Mouse (Mus musculus) forebrain, embryonic 11.5 days (tissue): ENCODE data around the gene Pla2g1b. TPM values are rescaled to one million over a fixed set of nuclear protein-coding genes. Genes with fewer than 3 reads are reported as not detected.

Experiments
- ATAC-seq: fragments of 200-750 bp; cut with Nextera tagmentation; replicated peaks from 2 replicates; pipeline ENCODE4 v1.8.0; 2017; ENCODE audit warnings: moderate TSS enrichment; ENCODE audit not compliant: low FRiP score
- DNase-seq: peaks from one replicate; pipeline ENCODE4 v3.0.0-alpha.2; 2017; ENCODE audit warnings: low spot score
- H3K27ac ChIP-seq: fragments of 300-500 bp; sonication (generic); 2 replicates; pipeline ENCODE4 v1.5.1; 2014; ENCODE audit warnings: low read depth, low read length
- H3K27me3 ChIP-seq: fragments of 300-500 bp; sonication (generic); 2 replicates; pipeline ENCODE4 v1.6.1; 2014; ENCODE audit warnings: mild to moderate bottlenecking, low read length, mixed read lengths; ENCODE audit not compliant: control insufficient read depth, insufficient read depth
- H3K36me3 ChIP-seq: fragments of 300-500 bp; sonication (generic); 2 replicates; pipeline ENCODE4 v1.6.1; 2014; ENCODE audit warnings: mild to moderate bottlenecking, low read length, moderate library complexity, mixed read lengths; ENCODE audit not compliant: control insufficient read depth, insufficient read depth
- H3K4me1 ChIP-seq: fragments of 300-500 bp; sonication (generic); replicated peaks from 2 replicates; pipeline ENCODE4 v1.6.1; 2014; ENCODE audit warnings: low read length, mixed read lengths; ENCODE audit not compliant: control insufficient read depth, insufficient read depth
- H3K4me2 ChIP-seq: fragments of 300-500 bp; sonication (generic); 2 replicates; pipeline ENCODE4 v1.6.1; 2014; ENCODE audit warnings: low read depth, mild to moderate bottlenecking, low read length, moderate library complexity, mixed read lengths; ENCODE audit not compliant: severe bottlenecking
- H3K4me3 ChIP-seq: fragments of 300-500 bp; sonication (generic); 2 replicates; pipeline ENCODE4 v1.5.1; 2014; ENCODE audit warnings: low read depth, low read length
- H3K9ac ChIP-seq: fragments of 300-500 bp; sonication (generic); 2 replicates; pipeline ENCODE4 v1.6.1; 2014; ENCODE audit warnings: low read length
- H3K9me3 ChIP-seq: fragments of 300-500 bp; sonication (generic); 2 replicates; pipeline ENCODE4 v1.6.1; 2016; ENCODE audit warnings: low read length, mixed read lengths; ENCODE audit not compliant: control insufficient read depth
- WGBS: fragments of 180-500 bp; shearing (Covaris S2); extraction: QIAGEN DNeasy Blood & Tissue Kit; methylation state at CpG from one replicate; pipeline ENCODE4 v1.1.7; 2014; 5-methylcytosine and 5-hydroxymethylcytosine counted together
- polyA plus RNA-seq: library from polyadenylated mRNA; unstranded; fragments of >200 nt; fragmentation: Nextera tagmentation; extraction: Ambion mirVana; gene quantifications from 2 replicates; pipeline ENCODE4 v1.2.1, GENCODE M21; 2014

The Pla2g1b gene
- polyA plus RNA-seq, 1 experiment from 2014 or later = not detected

DNA sequence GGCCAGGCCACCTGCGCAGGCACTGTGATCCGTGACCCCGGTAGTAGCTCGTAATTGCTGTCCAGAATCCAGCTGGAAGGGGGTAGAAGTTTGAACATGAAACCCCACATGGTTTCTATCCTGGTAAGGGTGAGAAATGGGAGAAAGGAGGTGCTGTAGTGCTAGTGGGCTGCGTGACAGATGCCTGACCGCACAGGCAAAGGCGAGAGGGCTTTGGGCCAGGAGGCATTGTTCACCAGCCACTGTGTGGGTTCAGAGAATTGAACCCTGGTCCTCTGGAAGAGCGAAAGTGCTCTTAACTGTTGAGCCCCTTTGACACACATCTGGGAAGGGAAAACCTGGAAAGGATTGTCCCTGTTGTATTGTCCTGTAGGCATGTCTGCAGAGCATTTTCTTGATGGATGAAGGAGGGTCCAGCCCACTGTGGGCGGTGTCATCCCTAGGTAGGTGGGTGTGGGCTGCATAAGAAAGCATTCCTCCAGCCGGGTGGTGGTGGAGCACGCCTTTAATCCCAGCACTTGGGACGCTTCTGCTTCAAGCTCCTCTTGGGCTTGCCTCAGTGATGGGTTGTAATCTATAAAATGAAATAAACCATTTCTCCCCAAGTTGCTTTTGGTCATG is 10.2 kb downstream of the Pla2g1b start:
- Histone ChIP-seq H3K36me3 (no peaks in the 10 kb centered on the region), H3K4me1 (0 out of 2 replicates have a peak, but pooled peaks cover 4% of the 10 kb centered on the region), H3K27ac (no peak overlapping the region; the same call in 1 of the 2 replicates), H3K27me3 (peaks cover 11% of the 10 kb centered on the region; the same call in 1 of the 2 replicates), H3K9ac (peak overlapping the region; percentile 0; the same call in 1 of the 2 replicates), H3K9me3 (no peaks in the 10 kb centered on the region), H3K4me3 (peak overlapping the region; percentile 19; the same call in 1 of the 2 replicates), H3K4me2 (peak overlapping the region; percentile 44)
- ATAC-seq (0 out of 2 replicates have a peak, but pooled peaks have one; percentile 18), DNase-seq (peak; percentile 50)
- 33% methylated on average over 12 of the region's 12 CpGs for WGBS

DNA sequence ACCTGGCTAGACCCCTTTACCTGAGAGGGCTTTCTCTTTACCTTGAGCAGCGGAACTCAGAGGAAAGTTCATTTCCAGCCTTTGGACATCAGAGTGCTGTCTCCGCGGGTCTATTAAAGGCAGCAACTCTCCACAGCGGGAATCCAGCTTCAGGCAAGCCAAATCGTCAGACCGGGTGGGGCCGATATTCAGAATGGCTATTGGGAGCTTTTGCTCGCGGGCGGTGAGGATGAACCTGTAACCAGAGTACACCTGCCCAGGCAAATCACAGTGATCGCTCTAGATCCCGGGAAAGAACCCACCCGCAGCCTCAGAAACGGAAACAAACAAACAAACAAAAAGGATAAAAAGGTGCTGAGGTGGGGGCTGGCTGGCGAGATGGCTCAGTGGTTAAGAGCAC is 13.5 kb downstream of the Pla2g1b start:
- Histone ChIP-seq H3K9ac (no peak overlapping the region), H3K27me3 (peaks cover 23% of the 10 kb centered on the region), H3K4me3 (no peak overlapping the region), H3K4me2 (no peak overlapping the region), H3K27ac (no peak overlapping the region), H3K36me3 (no peaks in the 10 kb centered on the region), H3K9me3 (no peaks in the 10 kb centered on the region), H3K4me1 (peaks cover 10% of the 10 kb centered on the region; the same call in 1 of the 2 replicates)
- DNase-seq = no peak
- WGBS = 32% methylated on average over 15 of the region's 15 CpGs
- ATAC-seq = no peak

DNA sequence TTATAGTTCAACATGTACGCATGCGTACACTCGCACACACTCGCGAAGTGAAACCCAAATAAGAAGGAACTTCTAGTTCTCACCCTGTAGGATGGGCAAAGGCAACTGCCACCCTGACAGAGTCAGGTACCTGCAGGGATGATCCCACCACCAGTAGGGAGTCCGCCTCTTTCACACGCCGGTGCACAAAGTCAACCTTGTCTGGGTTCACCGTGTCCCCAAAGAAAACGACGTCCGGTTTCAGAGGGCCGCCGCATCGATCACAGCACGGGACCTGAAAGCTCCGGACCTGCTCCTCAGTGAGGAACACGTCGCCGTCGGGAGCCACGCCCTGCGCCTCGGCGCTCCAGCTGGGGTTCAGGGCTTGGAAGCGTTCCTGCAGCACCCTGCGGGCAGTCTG is 14.0 kb downstream of the Pla2g1b start:
- Histone ChIP-seq H3K9me3 (no peaks in the 10 kb centered on the region), H3K4me1 (peaks cover 10% of the 10 kb centered on the region; the same call in 1 of the 2 replicates), H3K4me2 (peak overlapping the region; percentile 34; the same call in 1 of the 2 replicates), H3K27me3 (peaks cover 23% of the 10 kb centered on the region), H3K4me3 (no peak overlapping the region), H3K9ac (peak overlapping the region; percentile 4; the same call in 1 of the 2 replicates), H3K36me3 (no peaks in the 10 kb centered on the region), H3K27ac (no peak overlapping the region)
- DNase-seq = no peak
- ATAC-seq = no peak
- WGBS = 13% methylated on average over 27 of the region's 27 CpGs

DNA sequence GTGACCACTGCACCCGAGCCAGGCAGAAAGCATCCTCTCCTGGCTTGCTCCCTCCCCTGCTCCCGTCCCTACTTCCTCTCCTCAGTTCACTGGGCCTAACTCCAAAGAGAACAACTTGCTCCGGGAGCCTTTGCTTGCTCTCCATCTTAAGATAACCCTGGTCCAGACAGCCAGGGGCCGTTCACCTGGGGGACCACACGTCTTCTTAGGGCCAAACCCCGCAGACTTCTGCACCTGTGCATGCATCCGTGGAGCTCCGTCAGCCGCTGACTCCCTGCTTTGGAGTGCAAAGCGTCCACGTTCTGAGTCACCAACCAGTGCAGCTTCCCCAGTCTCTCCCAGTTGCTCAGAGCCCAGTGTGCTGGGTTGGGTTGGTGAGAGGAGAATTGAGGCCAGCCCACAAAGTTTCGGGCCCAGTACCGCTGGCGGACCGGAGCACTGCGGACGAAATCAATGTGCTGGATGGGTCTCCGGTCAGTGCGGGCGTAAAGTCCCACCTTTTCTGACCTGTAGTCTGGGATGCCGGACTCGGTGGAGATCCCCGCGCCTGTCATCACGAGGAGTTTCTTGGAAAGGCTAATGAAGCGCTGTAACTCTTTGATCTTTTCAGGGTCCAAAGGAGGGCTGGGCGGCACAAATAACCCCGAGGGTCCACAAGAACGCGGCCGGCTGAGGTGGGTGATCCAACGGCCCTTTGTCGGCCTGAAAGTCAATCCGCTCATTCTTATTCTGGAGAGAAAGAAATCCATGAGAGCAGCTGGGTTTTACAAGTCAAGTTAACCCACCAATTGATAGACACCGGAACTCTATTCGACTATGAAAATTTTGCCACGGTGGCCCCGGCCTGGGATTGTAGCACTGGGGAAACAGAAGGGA is 16.6 kb downstream of the Pla2g1b start:
- H3K4me2 ChIP-seq = peak overlapping the region; percentile 28
- 22% methylated on average over 38 of the region's 38 CpGs for WGBS
- no peak for ATAC-seq
- H3K4me3 ChIP-seq = no peak overlapping the region
- DNase-seq = no peak
- H3K27ac ChIP-seq = no peak overlapping the region
- no peaks in the 10 kb centered on the region for H3K9me3 ChIP-seq
- peaks cover 23% of the 10 kb centered on the region for H3K27me3 ChIP-seq
- H3K9ac ChIP-seq = no peak overlapping the region; the same call in 1 of the 2 replicates
- no peaks in the 10 kb centered on the region for H3K36me3 ChIP-seq
- H3K4me1 ChIP-seq = peaks cover 7% of the 10 kb centered on the region; the same call in 1 of the 2 replicates

DNA sequence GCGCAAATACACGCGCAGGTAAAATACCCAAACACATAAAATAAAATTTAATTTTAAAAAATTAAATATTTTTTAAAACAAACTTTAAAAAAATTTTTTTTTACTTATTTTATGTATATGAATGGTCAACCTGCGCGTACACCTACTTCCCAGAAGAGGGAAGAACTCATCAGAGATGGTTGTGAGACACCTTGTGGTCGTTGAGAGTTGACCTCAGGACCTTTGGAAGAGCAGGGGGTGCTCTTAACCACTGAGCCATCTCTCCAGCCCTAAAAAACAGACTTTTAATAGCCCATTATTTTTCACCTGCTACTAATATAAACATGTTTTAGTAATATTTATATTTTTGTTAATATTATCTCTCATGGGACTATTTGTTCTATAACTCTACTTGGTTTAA is 17.3 kb downstream of the Pla2g1b start:
- Histone ChIP-seq H3K4me1 (peaks cover 7% of the 10 kb centered on the region; the same call in 1 of the 2 replicates), H3K36me3 (no peaks in the 10 kb centered on the region)

DNA sequence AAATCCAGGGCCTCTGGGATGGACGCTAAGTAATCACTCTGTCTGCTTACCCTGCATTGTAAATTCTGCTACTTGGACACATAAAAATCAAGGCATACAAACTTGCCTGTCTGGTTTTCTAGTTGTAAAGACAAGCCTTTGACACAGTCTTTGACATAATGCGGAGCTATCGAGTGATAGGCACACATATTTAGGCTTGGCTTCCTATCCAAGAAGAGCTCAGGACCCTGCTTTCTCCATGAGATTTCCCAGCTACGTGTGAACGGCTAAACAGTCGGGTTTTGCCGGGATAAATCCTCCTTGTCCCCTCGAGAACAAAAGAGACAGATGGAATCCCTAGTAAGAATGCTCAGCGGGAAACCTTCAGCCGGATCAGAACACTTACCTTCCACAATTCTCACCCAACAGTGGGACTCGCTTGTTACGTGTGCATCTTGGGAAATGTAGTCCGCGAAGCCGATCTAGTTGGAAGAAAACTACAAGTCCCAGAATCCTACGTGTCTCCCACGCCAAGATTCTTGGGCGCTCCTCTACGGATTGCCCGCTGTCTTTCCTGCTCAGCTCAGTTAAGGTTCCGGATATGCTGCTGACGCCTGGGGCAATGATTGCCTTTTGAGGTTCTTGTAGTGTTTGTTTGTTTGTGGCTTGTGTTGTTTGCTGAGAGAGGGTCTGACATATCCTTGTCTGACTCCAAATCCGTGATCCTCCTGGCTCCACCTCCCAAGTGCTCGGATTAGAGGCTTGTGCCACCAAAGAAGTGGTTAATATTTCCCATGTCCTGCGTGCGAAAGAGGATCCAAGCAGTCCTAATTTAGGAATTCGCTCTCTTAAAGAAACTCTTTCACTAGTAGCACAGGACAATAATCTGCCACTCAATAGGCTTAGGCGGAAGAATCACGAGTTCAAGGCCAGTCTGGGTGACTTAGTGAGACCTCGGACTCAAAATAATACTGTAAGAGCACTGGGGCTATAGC is 18.2 kb downstream of the Pla2g1b start, which contains the start of gene Sirt4:
Gene Sirt4, minus strand, starts transcription at position 779 of the 974 bp plus-strand sequence.
- Histone ChIP-seq H3K4me3 (peak within 1 kb of the TSS; percentile 35), H3K9me3 (no peaks in the 10 kb centered on the region), H3K4me1 (peaks cover 7% of the 10 kb centered on the region; the same call in 1 of the 2 replicates), H3K4me2 (peak within 1 kb of the TSS; percentile 55), H3K27ac (0 out of 2 replicates have a peak within 1 kb of the TSS, but pooled peaks have one; percentile 18), H3K27me3 (peaks cover 23% of the 10 kb centered on the region), H3K36me3 (no peaks in the 10 kb centered on the region), H3K9ac (peak within 1 kb of the TSS; percentile 67)
- DNase-seq (peak; percentile 88), ATAC-seq (peak; percentile 83)
- WGBS = 8% methylated on average over 30 of the region's 30 CpGs

More for the DNA sequence above, 17.3 kb downstream of the Pla2g1b start:
- H3K27ac ChIP-seq = no peak overlapping the region
- 26% methylated on average over 6 of the region's 6 CpGs for WGBS
- DNase-seq = no peak
- no peaks in the 10 kb centered on the region for H3K9me3 ChIP-seq
- no peak for ATAC-seq
- peaks cover 23% of the 10 kb centered on the region for H3K27me3 ChIP-seq
- H3K9ac ChIP-seq = no peak overlapping the region
- no peak overlapping the region for H3K4me2 ChIP-seq
- H3K4me3 ChIP-seq = no peak overlapping the region

DNA sequence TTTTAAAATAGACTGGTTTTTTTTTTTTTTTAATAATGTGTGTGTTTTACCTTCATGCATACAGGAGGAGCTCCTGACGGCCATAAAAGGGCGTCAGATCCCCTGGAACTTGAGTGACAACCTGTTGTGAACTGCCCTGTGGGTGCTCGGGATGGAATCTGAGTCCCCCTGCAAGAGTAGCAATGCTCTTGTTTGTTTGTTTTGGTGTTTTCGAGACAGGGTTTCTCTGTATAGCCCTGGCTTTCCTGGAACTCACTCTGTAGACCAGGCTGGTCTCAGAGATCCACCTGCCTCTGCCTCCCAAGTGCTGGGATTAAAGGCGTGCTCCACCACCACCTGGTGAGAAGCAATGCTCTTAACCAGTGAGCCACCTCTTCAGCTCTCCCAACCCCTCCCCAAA is 18.9 kb downstream of the Pla2g1b start:
- peak overlapping the region; percentile 55; the same call in 1 of the 2 replicates for H3K4me2 ChIP-seq
- WGBS = 71% methylated on average over 5 of the region's 5 CpGs
- no peak overlapping the region for H3K9ac ChIP-seq
- H3K4me3 ChIP-seq = no peak overlapping the region; the same call in 1 of the 2 replicates
- peaks cover 7% of the 10 kb centered on the region; the same call in 1 of the 2 replicates for H3K4me1 ChIP-seq
- H3K27ac ChIP-seq = no peak overlapping the region
- no peak for ATAC-seq
- no peaks in the 10 kb centered on the region for H3K36me3 ChIP-seq
- no peak for DNase-seq
- H3K9me3 ChIP-seq = no peaks in the 10 kb centered on the region
- H3K27me3 ChIP-seq = peaks cover 19% of the 10 kb centered on the region
